In genomic region chr8:70684291-70684690, GRCm38 (mm10) we compare ENCODE assay signal across 13 mouse cellular contexts. TPM values are rescaled to one million over a fixed set of nuclear protein-coding genes. Genes with fewer than 3 reads are reported as not detected.
A peak's percentile ranks its signal among the peaks of the same experiment; 100 is the strongest.
DNase-seq lines count a peak whose midpoint lies in the region; ATAC-seq and TF ChIP-seq lines count a peak whose summit lies in the region.
"Had no signal": no experiment of that assay in that cellular context is flagged by ENCODE, and none has a peak within 500 bp of the region (broad histone marks: within the 10 kb centered on the region; RNA-seq: fewer than 3 reads in every experiment).

No protein-coding gene starts in this region.

- DNase-seq in cerebellum, adult 9-11 months, result peak; percentile 15
- no peak for DNase-seq in cerebellum, adult 11 months
- peak; percentile 74 for DNase-seq in MN1 (ENCODE audit: low spot score)
- DNase-seq in hindbrain, postnatal 0 days (ENCODE audit: low spot score), result peak; percentile 63
- no peak for DNase-seq in gastrocnemius, postnatal 25 days
- DNase-seq in heart, adult 9 months (ENCODE audit: low spot score in 2 of 2), result no peak
- DNase-seq in adrenal gland, adult 8-10 months, result no peak
- DNase-seq: gastrocnemius, postnatal 10 days; kidney, adult 11 months had no signal

- H3K4me2 ChIP-seq in hindbrain, postnatal 0 days (ENCODE audit: low read depth, low read length), result no peak overlapping the region
- peak overlapping the region; percentile 6; the same call in 1 of the 2 replicates for H3K4me2 ChIP-seq in midbrain, embryonic 16.5 days (ENCODE audit: low read length)

- ATAC-seq in hindbrain, postnatal 0 days, result peak; percentile 77
- ATAC-seq in midbrain, embryonic 16.5 days, result peak; percentile 74

- peak overlapping the region; percentile 15; the same call in 1 of the 2 replicates for H3K27ac ChIP-seq in hindbrain, postnatal 0 days
- H3K27ac ChIP-seq in midbrain, embryonic 16.5 days (ENCODE audit: low read length), result peak overlapping the region; percentile 38; the same call in 1 of the 2 replicates
- H3K27ac ChIP-seq: macrophage had no signal

- 33% methylated on average over 7 of the region's 7 CpGs for WGBS in hindbrain, postnatal 0 days
- WGBS in midbrain, embryonic 16.5 days, result 26% methylated on average over 7 of the region's 7 CpGs

- no peak for TF ChIP-seq CTCF in hindbrain, postnatal 0 days (IDR thresholded peaks at IDR 0.05; ENCODE audit: low read depth)

- no peak overlapping the region for H3K9ac ChIP-seq in hindbrain, postnatal 0 days (replicated peaks; ENCODE audit: low read length)
- H3K9ac ChIP-seq in midbrain, embryonic 16.5 days (ENCODE audit: low read depth, low read length), result peak overlapping the region; percentile 32; the same call in 1 of the 2 replicates

- no peak overlapping the region for H3K4me3 ChIP-seq in hindbrain, postnatal 0 days (ENCODE audit: low read length)
- no peak overlapping the region for H3K4me3 ChIP-seq in midbrain, embryonic 16.5 days (ENCODE audit: low read depth, low read length)

- H3K9me3 ChIP-seq in hindbrain, postnatal 0 days (ENCODE audit: low read length), result no peaks in the 10 kb centered on the region
- H3K9me3 ChIP-seq in midbrain, embryonic 16.5 days (replicated peaks; ENCODE audit: control insufficient read depth, low read length, poor library complexity, severe bottlenecking), result no peaks in the 10 kb centered on the region

- H3K27me3 ChIP-seq in hindbrain, postnatal 0 days (ENCODE audit: insufficient read depth, low read length), result no peaks in the 10 kb centered on the region
- H3K27me3 ChIP-seq in midbrain, embryonic 16.5 days (ENCODE audit: control insufficient read depth, insufficient read depth, low read depth, low read length), result no peaks in the 10 kb centered on the region

- H3K4me1 ChIP-seq in hindbrain, postnatal 0 days (ENCODE audit: insufficient read depth, low read length), result 0 out of 2 replicates have a peak, but pooled peaks cover 5% of the 10 kb centered on the region
- peaks cover 4% of the 10 kb centered on the region; the same call in 1 of the 2 replicates for H3K4me1 ChIP-seq in midbrain, embryonic 16.5 days (ENCODE audit: control insufficient read depth, insufficient read depth, low read length)

- H3K36me3 ChIP-seq in hindbrain, postnatal 0 days (ENCODE audit: insufficient read depth, low read length), result 0 out of 2 replicates have a peak, but pooled peaks cover 5% of the 10 kb centered on the region
- no peaks in the 10 kb centered on the region for H3K36me3 ChIP-seq in midbrain, embryonic 16.5 days (ENCODE audit: control insufficient read depth, insufficient read depth, low read length)

RNA-seq across cellular contexts. Expression of gene Lsm4, which starts 11.2 kb away (rescaled TPM):
- total RNA-seq in hindbrain, postnatal 0 days (2014; rRNA removed), result 301 and 453 TPM in 2 replicates
- polyA plus RNA-seq in hindbrain, postnatal 0 days (2015; fragmentation: Nextera tagmentation; extraction: Ambion mirVana), result 188 and 190 TPM in 2 replicates
- 137 and 143 TPM in 2 replicates for polyA plus RNA-seq in midbrain, embryonic 16.5 days (2015; fragmentation: Nextera tagmentation; extraction: Ambion mirVana)
- 10 to 100 TPM; 57.7 to 66.0 TPM for total RNA-seq in gastrocnemius, postnatal 25 days (2021)
- total RNA-seq in adrenal gland, adult 8-10 months (2022), result 100 to 1,000 TPM in 1 of 4 experiments, 10 to 100 TPM in 3; 81.4 to 101 (median 86.6) TPM

RNA-seq across cellular contexts. Expression of gene Jund, which starts 14.5 kb away (rescaled TPM):
- 486 and 650 TPM in 2 replicates for total RNA-seq in hindbrain, postnatal 0 days (2014; rRNA removed)
- polyA plus RNA-seq in hindbrain, postnatal 0 days (2015; fragmentation: Nextera tagmentation; extraction: Ambion mirVana), result 90.4 and 96.3 TPM in 2 replicates
- 60.4 and 67.9 TPM in 2 replicates for polyA plus RNA-seq in midbrain, embryonic 16.5 days (2015; fragmentation: Nextera tagmentation; extraction: Ambion mirVana)
- 10 to 100 TPM; 54.5 to 68.6 TPM for total RNA-seq in gastrocnemius, postnatal 25 days (2021)
- 100 to 1,000 TPM; 187 to 329 (median 253) TPM for total RNA-seq in adrenal gland, adult 8-10 months (2022)

RNA-seq across cellular contexts. Expression of gene Iqcn, which starts 19.0 kb away (rescaled TPM):
- total RNA-seq in hindbrain, postnatal 0 days (2014; rRNA removed), result 0.05 and 0.18 TPM in 2 replicates
- 0.05 and 0.08 TPM in 2 replicates for polyA plus RNA-seq in hindbrain, postnatal 0 days (2015; fragmentation: Nextera tagmentation; extraction: Ambion mirVana)
- polyA plus RNA-seq in midbrain, embryonic 16.5 days (2015; fragmentation: Nextera tagmentation; extraction: Ambion mirVana), result 0.06 TPM in 1 of 2 replicates, not detected in the other
- not detected for total RNA-seq in gastrocnemius, postnatal 25 days (2021)
- under 1 TPM in 3 of 4 experiments, not detected in 1; 0.07 to 0.09 (median 0.08) TPM for total RNA-seq in adrenal gland, adult 8-10 months (2022)
- total RNA-seq: common myeloid progenitor, adult 5-6 weeks; gastrocnemius, postnatal 10 days had no signal
- polyA plus RNA-seq: macrophage had no signal

RNA-seq across cellular contexts. Expression of gene Pgpep1, which starts 24.1 kb away (rescaled TPM):
- total RNA-seq in hindbrain, postnatal 0 days (2014; rRNA removed), result 65.7 and 68.4 TPM in 2 replicates
- polyA plus RNA-seq in hindbrain, postnatal 0 days (2015; fragmentation: Nextera tagmentation; extraction: Ambion mirVana), result 44.2 and 56.5 TPM in 2 replicates
- polyA plus RNA-seq in midbrain, embryonic 16.5 days (2015; fragmentation: Nextera tagmentation; extraction: Ambion mirVana), result 67.2 and 69.7 TPM in 2 replicates
- total RNA-seq in gastrocnemius, postnatal 25 days (2021), result 10 to 100 TPM; 18.6 to 22.6 TPM
- total RNA-seq in adrenal gland, adult 8-10 months (2022), result 100 to 1,000 TPM; 129 to 163 (median 131) TPM

RNA-seq across cellular contexts. Expression of gene Gm3336, which starts 34.1 kb away (rescaled TPM):
- not detected in 2 replicates for total RNA-seq in hindbrain, postnatal 0 days (2014; rRNA removed)
- polyA plus RNA-seq in hindbrain, postnatal 0 days (2015; fragmentation: Nextera tagmentation; extraction: Ambion mirVana), result not detected in 2 replicates
- not detected in 2 replicates for polyA plus RNA-seq in midbrain, embryonic 16.5 days (2015; fragmentation: Nextera tagmentation; extraction: Ambion mirVana)
- not detected for total RNA-seq in gastrocnemius, postnatal 25 days (2021)
- not detected for total RNA-seq in adrenal gland, adult 8-10 months (2022)
- total RNA-seq: common myeloid progenitor, adult 5-6 weeks; gastrocnemius, postnatal 10 days had no signal
- polyA plus RNA-seq: limb, embryonic 14.5 days; macrophage had no signal

Comparison
In these comparisons a context has a peak if more than half of its experiments do, and no peak if none do; other contexts are left out.
1. DNase-seq: peak in cerebellum, adult 9-11 months (single experiment), MN1 (single experiment) and hindbrain, postnatal 0 days (single experiment); none in cerebellum, adult 11 months (single experiment), gastrocnemius, postnatal 25 days (single experiment), heart, adult 9 months (0 of 2) and adrenal gland, adult 8-10 months (single experiment).